21 mouse cellular contexts compared by ENCODE assay signal in the genomic region with DNA sequence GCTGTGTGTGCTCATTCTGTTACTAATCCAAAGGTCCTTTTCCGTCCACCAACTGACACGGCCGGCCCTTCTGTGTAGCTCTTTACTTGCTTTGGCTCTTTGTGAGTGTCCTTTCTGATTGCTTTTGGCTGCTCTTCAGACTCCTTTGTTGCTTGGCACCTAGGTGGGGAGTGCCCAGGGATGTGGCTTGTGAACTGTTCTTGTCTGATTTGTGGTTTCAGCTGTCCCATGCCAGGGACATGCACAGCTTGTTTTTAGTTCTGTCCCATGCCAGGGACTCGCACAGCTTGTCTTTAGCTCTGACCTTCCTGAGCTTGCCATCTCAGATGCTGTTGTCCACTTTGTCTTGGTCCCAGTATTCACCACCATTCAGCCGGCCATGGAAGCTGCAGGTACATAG. TPM values are rescaled to one million over a fixed set of nuclear protein-coding genes. Genes with fewer than 3 reads are reported as not detected.
"Had no signal": no experiment of that assay in that cellular context is flagged by ENCODE, and none has a peak within 500 bp of the region (broad histone marks: within the 10 kb centered on the region; RNA-seq: fewer than 3 reads in every experiment).

No protein-coding gene starts in this region.

- DNase-seq: kidney, adult 2 months; kidney, postnatal 25 days; layer of hippocampus, adult 9-11 months; liver; liver, embryonic 13.5 days; lung, embryonic 14.5 days; right cerebral cortex, postnatal 14 days; right cerebral cortex, postnatal 4 days; thymus, adult 2 months; thymus, postnatal 14 days; thymus, postnatal 4 days had no signal

- ATAC-seq: lung, postnatal 0 days; midbrain, embryonic 15.5 days had no signal

- H3K27me3 ChIP-seq: limb, embryonic 13.5 days; liver, embryonic 13.5 days; midbrain, embryonic 12.5 days; midbrain, embryonic 15.5 days had no signal

- H3K36me3 ChIP-seq: midbrain, embryonic 12.5 days; midbrain, embryonic 15.5 days had no signal

- H3K4me3 ChIP-seq: layer of hippocampus, adult 2 months; limb, embryonic 10.5 days; limb, embryonic 13.5 days; liver, embryonic 13.5 days; midbrain, embryonic 12.5 days; midbrain, embryonic 15.5 days had no signal

- H3K9me3 ChIP-seq: limb, embryonic 10.5 days; limb, embryonic 13.5 days; liver, embryonic 13.5 days; midbrain, embryonic 12.5 days; midbrain, embryonic 15.5 days had no signal

- H3K4me2 ChIP-seq: limb, embryonic 13.5 days; liver, embryonic 13.5 days; lung, embryonic 14.5 days; midbrain, embryonic 12.5 days; midbrain, embryonic 15.5 days had no signal

- H3K9ac ChIP-seq: limb, embryonic 13.5 days; liver, embryonic 13.5 days; lung, embryonic 14.5 days; midbrain, embryonic 12.5 days; midbrain, embryonic 15.5 days had no signal

- H3K27ac ChIP-seq: kidney, postnatal 0 days; layer of hippocampus, adult 2 months; limb, embryonic 10.5 days; limb, embryonic 13.5 days; liver, embryonic 13.5 days; macrophage; midbrain, embryonic 12.5 days; midbrain, embryonic 15.5 days; stomach, postnatal 0 days had no signal

RNA-seq across cellular contexts. Expression of a gene that starts 59.9 kb away (rescaled TPM):
- total RNA-seq: megakaryocyte-erythroid progenitor cell, adult 5-6 weeks had no signal
